Mouse (Mus musculus) layer of hippocampus, adult 2 months (tissue): Measurements from ENCODE around the gene Prss36. TPM values are rescaled to one million over a fixed set of nuclear protein-coding genes. Genes with fewer than 3 reads are reported as not detected.

Experiments
- DNase-seq, 2 experiments: peaks; one replicate each; pipeline ENCODE4 v3.0.0; 2022; ENCODE audit warnings: low spot score in 2 of 2
- H3K27ac ChIP-seq: fragments of 200-600 bp; 2 replicates; pipeline ENCODE4 v1.8.1; 2022
- H3K4me3 ChIP-seq: fragments of 200-600 bp; 2 replicates; pipeline ENCODE4 v1.8.1; 2022; ENCODE audit warnings: mild to moderate bottlenecking
- CTCF ChIP-seq: fragments of 200-600 bp; conservative IDR thresholded peaks from 2 replicates; pipeline ENCODE4 v1.8.1; 2022; ENCODE audit warnings: antibody characterized with exemption, mild to moderate bottlenecking, moderate library complexity
- long read RNA-seq, 2 experiments: library from polyadenylated mRNA; stranded (forward); transcript quantifications; one replicate each; pipeline ENCODE4 v2.0.0; 2021; ENCODE audit warnings: borderline mapping rate in 2 of 2
- total RNA-seq, 2 experiments: library from RNA; stranded (reverse); gene quantifications; 2 replicates each; pipeline ENCODE4 v1.2.3; 2021

The Prss36 gene
- total RNA-seq = 10 to 100 TPM in 1 of 2 experiments, 1 to 10 TPM in 1; 9.7 to 10.6 TPM
- long read RNA-seq, experiment 1, partial matches to known transcripts = 3 of 11 reads
- long read RNA-seq, experiment 1, other reads (novel, unspliced or antisense) = 7 of 11 reads
- long read RNA-seq, experiment 2, partial matches to known transcripts = 4 of 16 reads
- long read RNA-seq, experiment 2, other reads (novel, unspliced or antisense) = 12 of 16 reads

- no peak for TF ChIP-seq CTCF
- DNase-seq = no peak
- Histone ChIP-seq H3K4me3 (no peak within 1 kb of the TSS), H3K27ac (no peak within 1 kb of the TSS)
These were observed at the start of gene Prss36 for GRCm38 (mm10) chr7:127946470-127947023. TSS of gene Prss36 (minus strand) at chr7:127946725.

- H3K4me3 ChIP-seq = peak within 1 kb of the TSS; percentile 44
- no peak for TF ChIP-seq CTCF
- H3K27ac ChIP-seq = peak within 1 kb of the TSS; percentile 36; the same call in 1 of the 2 replicates
- DNase-seq = no peak
These were observed 46.9 kb upstream of the Prss36 start, which contains the start of gene Pycard for GRCm38 (mm10) chr7:127993341-127993977. TSS of gene Pycard (minus strand) at chr7:127993867.

- TF ChIP-seq CTCF = no peak
- no peak for DNase-seq
- Histone ChIP-seq H3K4me3 (peak overlapping the region; percentile 44), H3K27ac (no peak overlapping the region)
These were observed 46.2 kb upstream of the Prss36 start for GRCm38 (mm10) chr7:127992488-127993340.

- peak; percentile 53 to 76 for DNase-seq
- peak; percentile 82 for TF ChIP-seq CTCF
- no peak overlapping the region for H3K4me3 ChIP-seq
- H3K27ac ChIP-seq = no peak overlapping the region
These were observed 45.3 kb upstream of the Prss36 start for GRCm38 (mm10) chr7:127991643-127992487.

GRCm38 (mm10) chr7:127988904-127989303 is 42.4 kb upstream of the Prss36 start:
- TF ChIP-seq CTCF = no peak
- no peak overlapping the region for H3K27ac ChIP-seq
- H3K4me3 ChIP-seq = no peak overlapping the region
- DNase-seq = no peak

- no peak overlapping the region for H3K27ac ChIP-seq
- TF ChIP-seq CTCF = no peak
- no peak overlapping the region for H3K4me3 ChIP-seq
- DNase-seq = no peak
These were observed 34.1 kb upstream of the Prss36 start for GRCm38 (mm10) chr7:127980606-127981005.

GRCm38 (mm10) chr7:127978856-127979255 is 32.3 kb upstream of the Prss36 start:
- DNase-seq = no peak
- Histone ChIP-seq H3K27ac (no peak overlapping the region), H3K4me3 (no peak overlapping the region)
- TF ChIP-seq CTCF = no peak

GRCm38 (mm10) chr7:127974413-127974930 is 27.9 kb upstream of the Prss36 start:
- no peak overlapping the region for H3K4me3 ChIP-seq
- no peak for TF ChIP-seq CTCF
- no peak for DNase-seq
- no peak overlapping the region for H3K27ac ChIP-seq

- Histone ChIP-seq H3K4me3 (peak overlapping the region; percentile 78), H3K27ac (peak overlapping the region; percentile 100)
- peak; percentile 69 to 70 for DNase-seq
- no peak for TF ChIP-seq CTCF
These were observed 21.6 kb upstream of the Prss36 start for GRCm38 (mm10) chr7:127967922-127968828.

GRCm38 (mm10) chr7:127967004-127967921 is 20.7 kb upstream of the Prss36 start, which contains the start of gene Fus:
TSS of gene Fus (plus strand) at chr7:127967457.
- Histone ChIP-seq H3K27ac (peak within 1 kb of the TSS; percentile 100), H3K4me3 (peak within 1 kb of the TSS; percentile 78)
- DNase-seq = peak; percentile 91 to 95
- peak; percentile 42 for TF ChIP-seq CTCF
